29 mouse cellular contexts compared by ENCODE assay signal in genomic region chr5:126714672-126715071, GRCm38 (mm10).
DNase-seq lines count a peak whose midpoint lies in the region; ATAC-seq lines count a peak whose summit lies in the region.
"Had no signal": no experiment of that assay in that cellular context is flagged by ENCODE, and none has a peak within 500 bp of the region (broad histone marks: within the 10 kb centered on the region; RNA-seq: fewer than 3 reads in every experiment).

No protein-coding gene starts in this region.

- H3K36me3 ChIP-seq in forebrain, embryonic 13.5 days (ENCODE audit: poor library complexity, severe bottlenecking) = no peaks in the 10 kb centered on the region
- H3K36me3 ChIP-seq: embryonic facial prominence, embryonic 13.5 days; embryonic facial prominence, embryonic 15.5 days; forebrain, embryonic 10.5 days; forebrain, embryonic 12.5 days; forebrain, embryonic 15.5 days; G1E had no signal

- H3K4me1 ChIP-seq in forebrain, embryonic 13.5 days = no peaks in the 10 kb centered on the region
- H3K4me1 ChIP-seq: embryonic facial prominence, embryonic 13.5 days; embryonic facial prominence, embryonic 15.5 days; forebrain, embryonic 10.5 days; forebrain, embryonic 12.5 days; forebrain, embryonic 15.5 days had no signal

- no peak overlapping the region for H3K27ac ChIP-seq in forebrain, embryonic 13.5 days
- H3K27ac ChIP-seq: embryonic facial prominence, embryonic 13.5 days; embryonic facial prominence, embryonic 15.5 days; forebrain, embryonic 10.5 days; forebrain, embryonic 12.5 days; forebrain, embryonic 15.5 days had no signal

- WGBS in forebrain, embryonic 13.5 days = 67% methylated on average over 6 of the region's 6 CpGs

- no peaks in the 10 kb centered on the region for H3K27me3 ChIP-seq in forebrain, embryonic 13.5 days
- H3K27me3 ChIP-seq: CH12.LX; embryonic facial prominence, embryonic 13.5 days; embryonic facial prominence, embryonic 15.5 days; forebrain, embryonic 12.5 days; forebrain, embryonic 15.5 days; Patski had no signal

- no peak overlapping the region for H3K4me3 ChIP-seq in forebrain, embryonic 13.5 days
- H3K4me3 ChIP-seq: embryonic facial prominence, embryonic 13.5 days; embryonic facial prominence, embryonic 15.5 days; erythroblast, embryonic 14.5 days; forebrain, embryonic 10.5 days; forebrain, embryonic 12.5 days; forebrain, embryonic 15.5 days had no signal

- no peak for DNase-seq in frontal cortex, postnatal 25 days (ENCODE audit: low spot score in 2 of 2)
- DNase-seq in layer of hippocampus, postnatal 36 days = peak; percentile 9 to 18
- no peak for DNase-seq in layer of hippocampus, adult 8-10 months (ENCODE audit: low spot score in 2 of 2)
- DNase-seq in brain, adult 2 months (ENCODE audit: low read depth, low spot score) = peak; percentile 64
- DNase-seq: adrenal gland, adult 8-10 months; adrenal gland, postnatal 14 days; adrenal gland, postnatal 36 days; B cell, adult 2 months; cerebellum, adult 11 months; cerebellum, adult 18-20 months; cerebellum, adult 8-10 months; cerebellum, adult 9-11 months; cerebellum, postnatal 14 days; cerebellum, postnatal 36 days; embryo, embryonic 11 days; forebrain, postnatal 0 days had no signal

- no peak overlapping the region for H3K9ac ChIP-seq in forebrain, embryonic 13.5 days
- H3K9ac ChIP-seq: embryonic facial prominence, embryonic 13.5 days; embryonic facial prominence, embryonic 15.5 days; forebrain, embryonic 12.5 days; forebrain, embryonic 15.5 days; forebrain, postnatal 0 days had no signal

- H3K4me2 ChIP-seq in forebrain, embryonic 13.5 days = no peak overlapping the region
- H3K4me2 ChIP-seq: embryonic facial prominence, embryonic 13.5 days; embryonic facial prominence, embryonic 15.5 days; forebrain, embryonic 12.5 days; forebrain, embryonic 15.5 days had no signal

- ATAC-seq in frontal cortex, adult (ENCODE audit: low TSS enrichment) = peak; percentile 67; the same call in 1 of the 2 replicates
- no peak for ATAC-seq in forebrain, embryonic 13.5 days
- ATAC-seq: activated CD4-positive, CD25-positive, alpha-beta regulatory T cell, adult 4 months; CD4-positive, CD25-positive, alpha-beta regulatory T cell, adult 4 months; forebrain, embryonic 15.5 days; forebrain, postnatal 0 days; Patski had no signal

- H3K9me3 ChIP-seq in forebrain, embryonic 13.5 days (replicated peaks) = no peaks in the 10 kb centered on the region
- H3K9me3 ChIP-seq: embryonic facial prominence, embryonic 13.5 days; embryonic facial prominence, embryonic 15.5 days; forebrain, embryonic 10.5 days; forebrain, embryonic 12.5 days; forebrain, embryonic 15.5 days had no signal

Comparison
In these comparisons a context has a peak if more than half of its experiments do, and no peak if none do; other contexts are left out.
1. DNase-seq: peak in layer of hippocampus, postnatal 36 days (2 of 2) and brain, adult 2 months (single experiment); none in frontal cortex, postnatal 25 days (0 of 2) and layer of hippocampus, adult 8-10 months (0 of 2).